Mouse (Mus musculus): ENCODE results near the gene Cdk14. TPM values are rescaled to one million over a fixed set of nuclear protein-coding genes. Genes with fewer than 3 reads are reported as not detected.

The Cdk14 gene
- polyA plus RNA-seq, 1 experiment from 2014 or later: 47.3 TPM

- no peaks in the 10 kb centered on the region for H3K9me3 ChIP-seq (ENCODE audit: control insufficient read depth, low read length)
- H3K36me3 ChIP-seq (ENCODE audit: control insufficient read depth, insufficient read depth, low read length): no peaks in the 10 kb centered on the region
- ATAC-seq: no peak
- no peak overlapping the region for H3K9ac ChIP-seq (ENCODE audit: low read depth, low read length)
- 61% methylated on average over 4 of the region's 4 CpGs for WGBS
- no peak overlapping the region for H3K4me2 ChIP-seq (ENCODE audit: low read length)
- H3K27me3 ChIP-seq (replicated peaks; ENCODE audit: control insufficient read depth, insufficient read depth, low read length): no peaks in the 10 kb centered on the region
- no peak overlapping the region for H3K27ac ChIP-seq (ENCODE audit: low read depth, low read length)
- no peaks in the 10 kb centered on the region; the same call in 1 of the 2 replicates for H3K4me1 ChIP-seq (ENCODE audit: control insufficient read depth, insufficient read depth, low read depth, low read length)
- H3K4me3 ChIP-seq (ENCODE audit: low read length): no peak overlapping the region
Observed at GRCm38 (mm10) chr5:4892734-4893133, 527.4 kb downstream of the Cdk14 start.

- Histone ChIP-seq H3K27ac (ENCODE audit: low read depth, low read length) (0 out of 2 replicates have a peak overlapping the region, but pooled peaks have one; percentile 14), H3K27me3 (replicated peaks; ENCODE audit: control insufficient read depth, insufficient read depth, low read length) (no peaks in the 10 kb centered on the region), H3K4me3 (ENCODE audit: low read length) (no peak overlapping the region), H3K4me2 (ENCODE audit: low read length) (no peak overlapping the region), H3K36me3 (ENCODE audit: control insufficient read depth, insufficient read depth, low read length) (no peaks in the 10 kb centered on the region), H3K9ac (ENCODE audit: low read depth, low read length) (no peak overlapping the region), H3K9me3 (ENCODE audit: control insufficient read depth, low read length) (no peaks in the 10 kb centered on the region), H3K4me1 (ENCODE audit: control insufficient read depth, insufficient read depth, low read depth, low read length) (no peaks in the 10 kb centered on the region; the same call in 1 of the 2 replicates)
- ATAC-seq: no peak
- 53% methylated on average over 17 of the region's 17 CpGs for WGBS
Observed at GRCm38 (mm10) chr5:4891862-4892704, 528.0 kb downstream of the Cdk14 start.

GRCm38 (mm10) chr5:4887069-4887468 lies 533.0 kb downstream of the Cdk14 start:
- Histone ChIP-seq H3K4me3 (ENCODE audit: low read length) (no peak overlapping the region), H3K4me1 (ENCODE audit: control insufficient read depth, insufficient read depth, low read depth, low read length) (no peaks in the 10 kb centered on the region), H3K4me2 (ENCODE audit: low read length) (no peak overlapping the region), H3K27ac (ENCODE audit: low read depth, low read length) (no peak overlapping the region), H3K27me3 (replicated peaks; ENCODE audit: control insufficient read depth, insufficient read depth, low read length) (no peaks in the 10 kb centered on the region), H3K9ac (ENCODE audit: low read depth, low read length) (no peak overlapping the region), H3K9me3 (ENCODE audit: control insufficient read depth, low read length) (no peaks in the 10 kb centered on the region), H3K36me3 (ENCODE audit: control insufficient read depth, insufficient read depth, low read length) (no peaks in the 10 kb centered on the region)
- 83% methylated on average over 4 of the region's 4 CpGs for WGBS
- no peak for ATAC-seq

- ATAC-seq: no peak
- no peaks in the 10 kb centered on the region for H3K36me3 ChIP-seq (ENCODE audit: control insufficient read depth, insufficient read depth, low read length)
Observed at GRCm38 (mm10) chr5:4882841-4883240, 537.3 kb downstream of the Cdk14 start.

GRCm38 (mm10) chr5:4880331-4880730 lies 539.8 kb downstream of the Cdk14 start:
- Histone ChIP-seq H3K9ac (ENCODE audit: low read depth, low read length) (no peak overlapping the region), H3K4me1 (ENCODE audit: control insufficient read depth, insufficient read depth, low read depth, low read length) (peaks cover 9% of the 10 kb centered on the region), H3K36me3 (ENCODE audit: control insufficient read depth, insufficient read depth, low read length) (no peaks in the 10 kb centered on the region), H3K27ac (ENCODE audit: low read depth, low read length) (no peak overlapping the region), H3K9me3 (ENCODE audit: control insufficient read depth, low read length) (no peaks in the 10 kb centered on the region), H3K4me2 (ENCODE audit: low read length) (no peak overlapping the region), H3K4me3 (ENCODE audit: low read length) (no peak overlapping the region), H3K27me3 (replicated peaks; ENCODE audit: control insufficient read depth, insufficient read depth, low read length) (no peaks in the 10 kb centered on the region)
- no peak for ATAC-seq
- WGBS: 51% methylated on average over 4 of the region's 4 CpGs

More at GRCm38 (mm10) chr5:4882841-4883240, 537.3 kb downstream of the Cdk14 start:
- H3K4me2 ChIP-seq (ENCODE audit: low read length): no peak overlapping the region
- no peaks in the 10 kb centered on the region for H3K27me3 ChIP-seq (replicated peaks; ENCODE audit: control insufficient read depth, insufficient read depth, low read length)
- no peak overlapping the region for H3K27ac ChIP-seq (ENCODE audit: low read depth, low read length)
- H3K9ac ChIP-seq (ENCODE audit: low read depth, low read length): no peak overlapping the region
- WGBS: 93% methylated on average over 1 of the region's 1 CpGs
- H3K9me3 ChIP-seq (ENCODE audit: control insufficient read depth, low read length): no peaks in the 10 kb centered on the region
- no peak overlapping the region for H3K4me3 ChIP-seq (ENCODE audit: low read length)
- no peaks in the 10 kb centered on the region; the same call in 1 of the 2 replicates for H3K4me1 ChIP-seq (ENCODE audit: control insufficient read depth, insufficient read depth, low read depth, low read length)

GRCm38 (mm10) chr5:4878934-4879333 lies 541.2 kb downstream of the Cdk14 start:
- ATAC-seq: no peak
- no peak overlapping the region for H3K4me2 ChIP-seq (ENCODE audit: low read length)
- no peaks in the 10 kb centered on the region for H3K27me3 ChIP-seq (replicated peaks; ENCODE audit: control insufficient read depth, insufficient read depth, low read length)
- no peaks in the 10 kb centered on the region for H3K9me3 ChIP-seq (ENCODE audit: control insufficient read depth, low read length)
- 38% methylated on average over 3 of the region's 3 CpGs for WGBS
- H3K27ac ChIP-seq (ENCODE audit: low read depth, low read length): no peak overlapping the region
- H3K4me3 ChIP-seq (ENCODE audit: low read length): no peak overlapping the region
- H3K9ac ChIP-seq (ENCODE audit: low read depth, low read length): no peak overlapping the region
- no peaks in the 10 kb centered on the region for H3K36me3 ChIP-seq (ENCODE audit: control insufficient read depth, insufficient read depth, low read length)
- peaks cover 9% of the 10 kb centered on the region for H3K4me1 ChIP-seq (ENCODE audit: control insufficient read depth, insufficient read depth, low read depth, low read length)

- H3K36me3 ChIP-seq (ENCODE audit: control insufficient read depth, insufficient read depth, low read length): no peaks in the 10 kb centered on the region
- H3K9ac ChIP-seq (ENCODE audit: low read depth, low read length): peak overlapping the region; percentile 25; the same call in 1 of the 2 replicates
- H3K27ac ChIP-seq (ENCODE audit: low read depth, low read length): peak overlapping the region; percentile 12; the same call in 1 of the 2 replicates
- peaks cover 9% of the 10 kb centered on the region for H3K4me1 ChIP-seq (ENCODE audit: control insufficient read depth, insufficient read depth, low read depth, low read length)
- H3K27me3 ChIP-seq (replicated peaks; ENCODE audit: control insufficient read depth, insufficient read depth, low read length): no peaks in the 10 kb centered on the region
- no peak overlapping the region for H3K4me3 ChIP-seq (ENCODE audit: low read length)
- H3K9me3 ChIP-seq (ENCODE audit: control insufficient read depth, low read length): no peaks in the 10 kb centered on the region
- H3K4me2 ChIP-seq (ENCODE audit: low read length): no peak overlapping the region; the same call in 1 of the 2 replicates
- peak; percentile 24 for ATAC-seq
- WGBS: 42% methylated on average over 4 of the region's 4 CpGs
Observed at GRCm38 (mm10) chr5:4877638-4878037, 542.5 kb downstream of the Cdk14 start.

- no peaks in the 10 kb centered on the region for H3K36me3 ChIP-seq (ENCODE audit: control insufficient read depth, insufficient read depth, low read length)
- H3K27me3 ChIP-seq (replicated peaks; ENCODE audit: control insufficient read depth, insufficient read depth, low read length): no peaks in the 10 kb centered on the region
- WGBS: 12% methylated on average over 5 of the region's 5 CpGs
- no peak overlapping the region for H3K4me3 ChIP-seq (ENCODE audit: low read length)
- peak; percentile 75 for ATAC-seq
- no peaks in the 10 kb centered on the region for H3K9me3 ChIP-seq (ENCODE audit: control insufficient read depth, low read length)
- peaks cover 9% of the 10 kb centered on the region for H3K4me1 ChIP-seq (ENCODE audit: control insufficient read depth, insufficient read depth, low read depth, low read length)
- H3K27ac ChIP-seq (ENCODE audit: low read depth, low read length): peak overlapping the region; percentile 13; the same call in 1 of the 2 replicates
- peak overlapping the region; percentile 3; the same call in 1 of the 2 replicates for H3K4me2 ChIP-seq (ENCODE audit: low read length)
- H3K9ac ChIP-seq (ENCODE audit: low read depth, low read length): peak overlapping the region; percentile 25; the same call in 1 of the 2 replicates
Observed at GRCm38 (mm10) chr5:4877131-4877631, 542.9 kb downstream of the Cdk14 start.

- Histone ChIP-seq H3K36me3 (ENCODE audit: control insufficient read depth, insufficient read depth, low read length) (no peaks in the 10 kb centered on the region), H3K27me3 (replicated peaks; ENCODE audit: control insufficient read depth, insufficient read depth, low read length) (no peaks in the 10 kb centered on the region), H3K4me2 (ENCODE audit: low read length) (peak overlapping the region; percentile 3; the same call in 1 of the 2 replicates), H3K27ac (ENCODE audit: low read depth, low read length) (no peak overlapping the region), H3K9me3 (ENCODE audit: control insufficient read depth, low read length) (no peaks in the 10 kb centered on the region), H3K4me3 (ENCODE audit: low read length) (no peak overlapping the region), H3K9ac (ENCODE audit: low read depth, low read length) (no peak overlapping the region), H3K4me1 (ENCODE audit: control insufficient read depth, insufficient read depth, low read depth, low read length) (peaks cover 9% of the 10 kb centered on the region)
- 65% methylated on average over 15 of the region's 15 CpGs for WGBS
- ATAC-seq: peak; percentile 59
Observed at GRCm38 (mm10) chr5:4876653-4877091, 543.4 kb downstream of the Cdk14 start.
